Mouse (Mus musculus) ES-E14 (cell line): ENCODE results near the gene Echdc3. TPM values are rescaled to one million over a fixed set of nuclear protein-coding genes. Genes with fewer than 3 reads are reported as not detected.

ENCODE experiments used
- DNase-seq: peaks from one replicate; pipeline ENCODE4 v3.0.0-alpha.2; 2013; ENCODE audit warnings: low read depth, low spot score
- H3K27ac ChIP-seq: 2 replicates; pipeline ENCODE4 v1.5.1; 2012; ENCODE audit warnings: low read depth, mild to moderate bottlenecking, low read length, moderate library complexity, mixed read lengths; ENCODE audit not compliant: poor library complexity, insufficient read depth, severe bottlenecking
- H3K36me3 ChIP-seq: 2 replicates; pipeline ENCODE4 v1.6.1; 2012; ENCODE audit warnings: mild to moderate bottlenecking, low read length, moderate library complexity, mixed read lengths; ENCODE audit not compliant: control insufficient read depth, poor library complexity, insufficient read depth, severe bottlenecking
- H3K4me1 ChIP-seq, 2 experiments: fragments of 150-350 bp in 1 of 2; sonication (generic) in 1 of 2; 2 replicates each; pipeline ENCODE4 v1.6.1; 2012; ENCODE audit warnings: low read length in 2 of 2, mild to moderate bottlenecking in 1 of 2, mixed read lengths in 1 of 2; ENCODE audit not compliant: control insufficient read depth in 2 of 2, insufficient read depth in 2 of 2, poor library complexity in 1 of 2
- H3K4me3 ChIP-seq, 2 experiments: fragments of 150-350 bp in 1 of 2; sonication (generic) in 1 of 2; 2 replicates each; pipeline ENCODE4 v1.5.1; 2012; ENCODE audit warnings: low read length in 2 of 2, low read depth in 1 of 2, mild to moderate bottlenecking in 1 of 2, mixed read lengths in 1 of 2; ENCODE audit not compliant: insufficient read depth in 1 of 2, poor library complexity in 1 of 2, severe bottlenecking in 1 of 2
- H3K9ac ChIP-seq: 2 replicates; pipeline ENCODE4 v1.6.1; 2012; ENCODE audit warnings: low read depth, mild to moderate bottlenecking, low read length, mixed read lengths; ENCODE audit not compliant: poor library complexity, insufficient read depth, severe bottlenecking
- H3K9me3 ChIP-seq: fragments of 150-350 bp; sonication (generic); 2 replicates; pipeline ENCODE4 v1.6.1; 2012; ENCODE audit warnings: low read depth, mild to moderate bottlenecking, low read length; ENCODE audit not compliant: control insufficient read depth, insufficient read depth
- CHD2 ChIP-seq: IDR thresholded peaks from 2 replicates; pipeline ENCODE4 v1.6.1; 2014; ENCODE audit warnings: mild to moderate bottlenecking, low read depth, low read length, inconsistent platforms
- HCFC1 ChIP-seq: IDR thresholded peaks from 2 replicates; pipeline ENCODE4 v1.6.1; 2012; ENCODE audit warnings: low read length, inconsistent platforms, borderline replicate concordance; ENCODE audit not compliant: insufficient read depth
- MAFK ChIP-seq: IDR thresholded peaks from 2 replicates; pipeline ENCODE4 v1.6.1; 2014; ENCODE audit warnings: mild to moderate bottlenecking, low read depth, low read length, inconsistent platforms; ENCODE audit not compliant: insufficient read depth
- ZC3H11A ChIP-seq: IDR thresholded peaks from 2 replicates; pipeline ENCODE4 v1.6.1; 2012; ENCODE audit warnings: low read depth, mild to moderate bottlenecking, inconsistent platforms, low read length, borderline replicate concordance
- ZNF384 ChIP-seq: IDR thresholded peaks from 2 replicates; pipeline ENCODE4 v1.6.1; 2012; ENCODE audit warnings: low read depth, low read length, inconsistent platforms
- in situ Hi-C, 2 experiments: fragments of 600-800 bp; cut with MboI; formaldehyde crosslinking; loops; one replicate each; pipeline ENCODE4 v1.15.1; 2025; ENCODE audit warnings: low sequenced_read_pairs in 2 of 2, inconsistent platforms in 1 of 2; ENCODE audit not compliant: unreplicated experiment in 2 of 2
- total RNA-seq: library from RNA; depleted of rRNA; stranded (reverse); fragments of 300-350 nt; gene quantifications from 2 replicates; pipeline ENCODE4 v1.2.3, GENCODE M21; 2012

Gene Echdc3
- total RNA-seq, 1 experiment, result 2.0 TPM

GRCm38 (mm10) chr2:6207736-6208135 is 5.1 kb downstream of the Echdc3 start:
- H3K36me3 ChIP-seq, result no peaks in the 10 kb centered on the region
- in situ Hi-C loops, result loop anchor here in 1 of 2 experiments (25.0 kb wide), 1 partner anchor 205 kb away; no protein-coding TSS in a partner anchor
- no peaks in the 10 kb centered on the region for H3K9me3 ChIP-seq
- H3K27ac ChIP-seq, result no peak overlapping the region
- no peak overlapping the region for H3K9ac ChIP-seq
- no peak overlapping the region for H3K4me3 ChIP-seq
- DNase-seq, result no peak
- TF ChIP-seq CHD2 (no peak), HCFC1 (no peak), ZC3H11A (no peak), ZNF384 (no peak), MAFK (no peak)
- 0 out of 4 replicates have a peak, but pooled peaks cover 0 to 5% of the 10 kb centered on the region in 2 experiments for H3K4me1 ChIP-seq

GRCm38 (mm10) chr2:6196363-6196973 is 16.4 kb downstream of the Echdc3 start:
- TF ChIP-seq CHD2 (no peak), ZNF384 (no peak), MAFK (no peak), HCFC1 (no peak), ZC3H11A (no peak)
- H3K36me3 ChIP-seq, result no peaks in the 10 kb centered on the region
- H3K9me3 ChIP-seq, result no peaks in the 10 kb centered on the region
- no peak overlapping the region for H3K4me3 ChIP-seq
- DNase-seq, result no peak
- no peaks in the 10 kb centered on the region for H3K4me1 ChIP-seq
- H3K9ac ChIP-seq, result no peak overlapping the region
- in situ Hi-C loops, result no loop called here
- H3K27ac ChIP-seq, result no peak overlapping the region

GRCm38 (mm10) chr2:6195468-6196239 is 17.2 kb downstream of the Echdc3 start:
- Histone ChIP-seq H3K9me3 (no peaks in the 10 kb centered on the region), H3K27ac (no peak overlapping the region), H3K4me1 (no peaks in the 10 kb centered on the region), H3K9ac (no peak overlapping the region), H3K36me3 (no peaks in the 10 kb centered on the region), H3K4me3 (no peak overlapping the region)
- in situ Hi-C loops, result no loop called here
- no peak for TF ChIP-seq ZC3H11A
- no peak for TF ChIP-seq MAFK
- no peak for TF ChIP-seq CHD2
- TF ChIP-seq ZNF384, result no peak
- TF ChIP-seq HCFC1, result no peak
- no peak for DNase-seq

GRCm38 (mm10) chr2:6194497-6194896 is 18.3 kb downstream of the Echdc3 start:
- no peak for DNase-seq
- in situ Hi-C loops, result no loop called here
- Histone ChIP-seq H3K4me1 (no peaks in the 10 kb centered on the region), H3K27ac (no peak overlapping the region), H3K4me3 (no peak overlapping the region), H3K9me3 (no peaks in the 10 kb centered on the region), H3K9ac (no peak overlapping the region), H3K36me3 (no peaks in the 10 kb centered on the region)
- TF ChIP-seq ZC3H11A, result no peak
- TF ChIP-seq MAFK, result no peak
- no peak for TF ChIP-seq ZNF384
- TF ChIP-seq CHD2, result no peak
- TF ChIP-seq HCFC1, result no peak

- TF ChIP-seq ZNF384 (no peak), ZC3H11A (no peak), HCFC1 (no peak), MAFK (no peak), CHD2 (no peak)
- no peak overlapping the region for H3K4me3 ChIP-seq
- no peak overlapping the region for H3K9ac ChIP-seq
- in situ Hi-C loops, result no loop called here
- DNase-seq, result no peak
- H3K36me3 ChIP-seq, result no peaks in the 10 kb centered on the region
- H3K9me3 ChIP-seq, result no peaks in the 10 kb centered on the region
- H3K4me1 ChIP-seq, result no peaks in the 10 kb centered on the region
- no peak overlapping the region for H3K27ac ChIP-seq
Observed at GRCm38 (mm10) chr2:6193591-6193973, 19.3 kb downstream of the Echdc3 start.
